Mouse (Mus musculus): ENCODE data around the gene Gtf3c2.

- TF ChIP-seq CTCF (IDR thresholded peaks at IDR 0.05; ENCODE audit: insufficient read depth, low read depth, low read length) (no peak), POLR2A (IDR thresholded peaks at IDR 0.05; ENCODE audit: insufficient read depth, low read depth, low read length) (no peak)
These were observed 20.4 kb upstream of the Gtf3c2 start for GRCm38 (mm10) chr5:31200327-31200768.

Data from olfactory bulb, adult 2 months (tissue).